Mouse (Mus musculus) midbrain, postnatal 0 days (tissue): ENCODE results near the gene Agbl5. TPM values are rescaled to one million over a fixed set of nuclear protein-coding genes. Genes with fewer than 3 reads are reported as not detected.

ENCODE experiments used
- ATAC-seq: fragments of 200-750 bp; cut with Nextera tagmentation; 2 replicates; pipeline ENCODE4 v1.8.0; 2017; ENCODE audit warnings: moderate number of reproducible peaks, mild to moderate bottlenecking, moderate TSS enrichment, moderate library complexity; ENCODE audit not compliant: low FRiP score
- DNase-seq: peaks from one replicate; pipeline ENCODE4 v3.0.0-alpha.2; 2015; ENCODE audit warnings: low spot score
- H3K27ac ChIP-seq: fragments of 300-500 bp; sonication (generic); 2 replicates; pipeline ENCODE4 v1.5.1; 2014; ENCODE audit warnings: low read depth, mild to moderate bottlenecking, low read length, mixed read lengths
- H3K27me3 ChIP-seq: fragments of 300-500 bp; sonication (generic); 2 replicates; pipeline ENCODE4 v1.6.1; 2014; ENCODE audit warnings: low read length, control low read depth, mixed read lengths; ENCODE audit not compliant: insufficient read depth
- H3K36me3 ChIP-seq: fragments of 300-500 bp; sonication (generic); 2 replicates; pipeline ENCODE4 v1.6.1; 2014; ENCODE audit warnings: low read length, control low read depth, mixed read lengths; ENCODE audit not compliant: insufficient read depth
- H3K4me1 ChIP-seq: fragments of 300-500 bp; sonication (generic); 2 replicates; pipeline ENCODE4 v1.6.1; 2014; ENCODE audit warnings: mild to moderate bottlenecking, control low read depth, antibody characterized with exemption, low read length, mixed read lengths; ENCODE audit not compliant: insufficient read depth
- H3K4me2 ChIP-seq: fragments of 300-500 bp; sonication (generic); 2 replicates; pipeline ENCODE4 v1.6.1; 2014; ENCODE audit warnings: low read depth, mild to moderate bottlenecking, low read length, mixed read lengths; ENCODE audit not compliant: poor library complexity, severe bottlenecking
- H3K4me3 ChIP-seq: fragments of 300-500 bp; sonication (generic); 2 replicates; pipeline ENCODE4 v1.5.1; 2014; ENCODE audit warnings: low read depth, mild to moderate bottlenecking, low read length, moderate library complexity
- H3K9ac ChIP-seq: fragments of 300-500 bp; sonication (generic); replicated peaks from 2 replicates; pipeline ENCODE4 v1.6.1; 2014; ENCODE audit warnings: mild to moderate bottlenecking, low read length, moderate library complexity, mixed read lengths; ENCODE audit not compliant: poor library complexity, severe bottlenecking
- H3K9me3 ChIP-seq: fragments of 300-500 bp; sonication (generic); 2 replicates; pipeline ENCODE4 v1.6.1; 2016; ENCODE audit warnings: low read length, control low read depth
- CTCF ChIP-seq: IDR thresholded peaks from 2 replicates; pipeline ENCODE4 v1.5.1; 2016; ENCODE audit warnings: antibody characterized with exemption, mild to moderate bottlenecking
- WGBS: fragments of 180-500 bp; shearing (Covaris S2); extraction: QIAGEN DNeasy Blood & Tissue Kit; methylation state at CpG from one replicate; pipeline ENCODE4 v1.1.7; 2014; 5-methylcytosine and 5-hydroxymethylcytosine counted together
- polyA plus RNA-seq: library from polyadenylated mRNA; unstranded; fragments of >200 nt; fragmentation: Nextera tagmentation; extraction: Ambion mirVana; gene quantifications from 2 replicates; pipeline ENCODE4 v1.2.1, GENCODE M21; 2015
- total RNA-seq: library from RNA; depleted of rRNA; stranded (reverse); fragments of >200 nt; gene quantifications from 2 replicates; pipeline ENCODE4 v1.2.3, GENCODE M21; 2014

Agbl5 gene
- total and polyA plus RNA-seq, 2 experiments from 2014 or later, result 22.3 to 50.7 TPM

- DNase-seq (no peak), ATAC-seq (no peak)
- Histone ChIP-seq H3K36me3 (0 out of 2 replicates have a peak, but pooled peaks cover 3% of the 10 kb centered on the region), H3K27ac (no peak overlapping the region), H3K4me3 (no peak overlapping the region), H3K27me3 (no peaks in the 10 kb centered on the region), H3K4me1 (no peaks in the 10 kb centered on the region), H3K4me2 (no peak overlapping the region), H3K9me3 (no peaks in the 10 kb centered on the region), H3K9ac (no peak overlapping the region)
- peak; percentile 30; the same call in 1 of the 2 replicates for TF ChIP-seq CTCF
- 60% methylated on average over 3 of the region's 3 CpGs for WGBS
Measured at GRCm38 (mm10) chr5:30855674-30856073, 32.8 kb upstream of the Agbl5 start.

- no peaks in the 10 kb centered on the region for H3K4me1 ChIP-seq
- H3K36me3 ChIP-seq, result 0 out of 2 replicates have a peak, but pooled peaks cover 3% of the 10 kb centered on the region
- DNase-seq, result no peak
- H3K4me3 ChIP-seq, result no peak overlapping the region
- H3K4me2 ChIP-seq, result no peak overlapping the region
- 88% methylated on average over 2 of the region's 2 CpGs for WGBS
- H3K9ac ChIP-seq, result no peak overlapping the region
- H3K27ac ChIP-seq, result no peak overlapping the region
- ATAC-seq, result no peak
- no peaks in the 10 kb centered on the region for H3K9me3 ChIP-seq
- no peaks in the 10 kb centered on the region for H3K27me3 ChIP-seq
- peak; percentile 65 for TF ChIP-seq CTCF
Measured at GRCm38 (mm10) chr5:30856124-30856523, 32.4 kb upstream of the Agbl5 start.

GRCm38 (mm10) chr5:30863852-30864251 is 24.6 kb upstream of the Agbl5 start:
- Histone ChIP-seq H3K9me3 (no peaks in the 10 kb centered on the region), H3K27ac (no peak overlapping the region), H3K9ac (no peak overlapping the region), H3K36me3 (peaks cover 34% of the 10 kb centered on the region), H3K4me3 (no peak overlapping the region), H3K27me3 (no peaks in the 10 kb centered on the region), H3K4me2 (no peak overlapping the region), H3K4me1 (no peaks in the 10 kb centered on the region)
- WGBS, result 51% methylated on average over 4 of the region's 4 CpGs
- DNase-seq (no peak), ATAC-seq (no peak)
- peak; percentile 31; the same call in 1 of the 2 replicates for TF ChIP-seq CTCF

GRCm38 (mm10) chr5:30864322-30864721 is 24.2 kb upstream of the Agbl5 start:
- WGBS, result 56% methylated on average over 15 of the region's 15 CpGs
- H3K4me1 ChIP-seq, result no peaks in the 10 kb centered on the region
- no peak overlapping the region for H3K27ac ChIP-seq
- H3K4me2 ChIP-seq, result no peak overlapping the region
- ATAC-seq (no peak), DNase-seq (no peak)
- H3K9me3 ChIP-seq, result no peaks in the 10 kb centered on the region
- no peak for TF ChIP-seq CTCF
- no peak overlapping the region for H3K9ac ChIP-seq
- no peak overlapping the region for H3K4me3 ChIP-seq
- H3K36me3 ChIP-seq, result peaks cover 34% of the 10 kb centered on the region
- no peaks in the 10 kb centered on the region for H3K27me3 ChIP-seq

GRCm38 (mm10) chr5:30866871-30867270 is 21.6 kb upstream of the Agbl5 start:
- no peak overlapping the region for H3K4me2 ChIP-seq
- H3K27ac ChIP-seq, result no peak overlapping the region
- WGBS, result 97% methylated on average over 3 of the region's 3 CpGs
- H3K27me3 ChIP-seq, result no peaks in the 10 kb centered on the region
- no peak for DNase-seq
- H3K36me3 ChIP-seq, result peaks cover 41% of the 10 kb centered on the region
- H3K9ac ChIP-seq, result no peak overlapping the region
- no peak for ATAC-seq
- H3K4me1 ChIP-seq, result peaks cover 5% of the 10 kb centered on the region; the same call in 1 of the 2 replicates
- H3K9me3 ChIP-seq, result no peaks in the 10 kb centered on the region
- no peak overlapping the region for H3K4me3 ChIP-seq
- TF ChIP-seq CTCF, result no peak

- H3K4me3 ChIP-seq, result no peak within 1 kb of the TSS
- peaks cover 5% of the 10 kb centered on the region; the same call in 1 of the 2 replicates for H3K4me1 ChIP-seq
- H3K9me3 ChIP-seq, result no peaks in the 10 kb centered on the region
- WGBS, result 94% methylated on average over 3 of the region's 3 CpGs
- no peak within 1 kb of the TSS for H3K9ac ChIP-seq
- H3K27me3 ChIP-seq, result no peaks in the 10 kb centered on the region
- peaks cover 42% of the 10 kb centered on the region for H3K36me3 ChIP-seq
- no peak for TF ChIP-seq CTCF
- DNase-seq (no peak), ATAC-seq (no peak)
- H3K27ac ChIP-seq, result no peak within 1 kb of the TSS
- peak within 1 kb of the TSS; percentile 66 for H3K4me2 ChIP-seq
Measured at GRCm38 (mm10) chr5:30867712-30868111, 20.8 kb upstream of the Agbl5 start, which contains the start of gene Tmem214. TSS of gene Tmem214 (plus strand) at chr5:30868012.
